Mouse (Mus musculus) adrenal gland, postnatal 4 days (tissue): ENCODE data around the gene Pcbp4. TPM values are rescaled to one million over a fixed set of nuclear protein-coding genes. Genes with fewer than 3 reads are reported as not detected.
"Not testable (repeated sequence)": the region's sequence is repeated elsewhere in the genome, so short reads cannot be mapped to it uniquely, and the experiment has no call there.

Experiments
- DNase-seq, 2 experiments: peaks; one replicate each; pipeline ENCODE4 v3.0.0; 2021 to 2022; ENCODE audit warnings: low spot score in 2 of 2, mixed read lengths in 2 of 2
- total RNA-seq, 2 experiments: library from RNA; stranded (reverse); gene quantifications; 2 replicates each; pipeline ENCODE4 v1.2.3; 2021

Gene Pcbp4
- total RNA-seq, 2 experiments from 2014 or later = 59.5 to 63.8 TPM

GRCm38 (mm10) chr9:106478101-106478500 is 25.0 kb downstream of the Pcbp4 start:
- no peak for DNase-seq

- no peak for DNase-seq
Measured at GRCm38 (mm10) chr9:106480541-106480940, 27.4 kb downstream of the Pcbp4 start.

- DNase-seq = no peak
Measured at GRCm38 (mm10) chr9:106481075-106481474, 28.0 kb downstream of the Pcbp4 start.

- DNase-seq = no peak
Measured at GRCm38 (mm10) chr9:106481676-106482075, 28.6 kb downstream of the Pcbp4 start.

GRCm38 (mm10) chr9:106482578-106483115 is 29.6 kb downstream of the Pcbp4 start:
- no peak for DNase-seq

GRCm38 (mm10) chr9:106483136-106483535 is 30.0 kb downstream of the Pcbp4 start:
- DNase-seq = no peak

- DNase-seq = no peak
Measured at GRCm38 (mm10) chr9:106483606-106484005, 30.5 kb downstream of the Pcbp4 start.

GRCm38 (mm10) chr9:106485076-106485475 is 32.0 kb downstream of the Pcbp4 start:
- DNase-seq = no peak

GRCm38 (mm10) chr9:106487602-106488001 is 34.5 kb downstream of the Pcbp4 start:
- DNase-seq = not testable (repeated sequence)

GRCm38 (mm10) chr9:106499667-106500066 is 46.6 kb downstream of the Pcbp4 start, which contains the start of gene Iqcf1:
TSS of gene Iqcf1 (plus strand) at chr9:106499967.
- DNase-seq = no peak

- no peak for DNase-seq
Measured at GRCm38 (mm10) chr9:106501846-106502245, 48.8 kb downstream of the Pcbp4 start.

- no peak for DNase-seq
Measured at GRCm38 (mm10) chr9:106504246-106504645, 51.2 kb downstream of the Pcbp4 start.

GRCm38 (mm10) chr9:106509356-106509755 is 56.3 kb downstream of the Pcbp4 start:
- DNase-seq = no peak

- DNase-seq = no peak
Measured at GRCm38 (mm10) chr9:106512729-106513450, 59.8 kb downstream of the Pcbp4 start.

- DNase-seq = no peak
Measured at GRCm38 (mm10) chr9:106513566-106513965, 60.5 kb downstream of the Pcbp4 start.

Other genes starting within 250 kb of the Pcbp4 start
- 1 to 10 TPM; 1.4 to 1.6 TPM for gene Tlr9, start 230.7 kb upstream of the Pcbp4 start, total RNA-seq
- 100 to 1,000 TPM; 676 to 715 TPM for gene Alas1, start 204.6 kb upstream of the Pcbp4 start, total RNA-seq
- gene Poc1a, start 172.2 kb upstream of the Pcbp4 start, total RNA-seq = 10 to 100 TPM; 11.3 to 11.6 TPM
- gene Dusp7, start 84.7 kb upstream of the Pcbp4 start, total RNA-seq = 10 to 100 TPM; 25.0 to 25.8 TPM
- gene Rpl29, start 23.8 kb upstream of the Pcbp4 start, total RNA-seq = 100 to 1,000 TPM; 607 to 624 TPM
- gene Acy1, start 15.0 kb upstream of the Pcbp4 start, total RNA-seq = 10 to 100 TPM; 23.1 to 23.4 TPM
- gene Abhd14b, start 5.8 kb upstream of the Pcbp4 start, total RNA-seq = 10 to 100 TPM; 43.5 to 44.1 TPM
- 10 to 100 TPM; 29.8 to 30.2 TPM for gene Abhd14a, start 5.6 kb upstream of the Pcbp4 start, total RNA-seq
- gene Gpr62, start 12.6 kb downstream of the Pcbp4 start, total RNA-seq = under 1 TPM; 0.40 to 0.67 TPM
- gene Rrp9, start 22.7 kb downstream of the Pcbp4 start, total RNA-seq = 10 to 100 TPM; 33.4 to 40.7 TPM
- gene Parp3, start 23.7 kb downstream of the Pcbp4 start, total RNA-seq = 10 to 100 TPM; 15.8 to 18.1 TPM
- not detected for gene Iqcf1, start 46.7 kb downstream of the Pcbp4 start, total RNA-seq
- not detected for gene Iqcf5, start 61.3 kb downstream of the Pcbp4 start, total RNA-seq
- gene Iqcf3, start 108.3 kb downstream of the Pcbp4 start, total RNA-seq = not detected
- gene Iqcf4, start 117.7 kb downstream of the Pcbp4 start, total RNA-seq = not detected
- gene Iqcf6, start 173.3 kb downstream of the Pcbp4 start, total RNA-seq = not detected
- gene Grm2, start 202.8 kb downstream of the Pcbp4 start, total RNA-seq = under 1 TPM in 1 of 2 experiments, not detected in 1; 0.37 TPM
- gene Tex264, start 232.6 kb downstream of the Pcbp4 start, total RNA-seq = 10 to 100 TPM; 71.2 to 78.9 TPM